Mouse (Mus musculus) midbrain, embryonic 14.5 days (tissue): ENCODE data around the gene Pck1. TPM values are rescaled to one million over a fixed set of nuclear protein-coding genes. Genes with fewer than 3 reads are reported as not detected.

Source experiments
- ATAC-seq: fragments of 200-750 bp; cut with Nextera tagmentation; 2 replicates; pipeline ENCODE4 v1.8.0; 2017; ENCODE audit warnings: moderate number of reproducible peaks, moderate library complexity; ENCODE audit not compliant: low FRiP score, low TSS enrichment
- DNase-seq: peaks from one replicate; pipeline ENCODE4 v3.0.0-alpha.2; 2015
- H3K27ac ChIP-seq: fragments of 300-500 bp; sonication (generic); replicated peaks from 2 replicates; pipeline ENCODE4 v1.5.1; 2014; ENCODE audit warnings: mild to moderate bottlenecking, low read depth, low read length, moderate library complexity
- H3K27me3 ChIP-seq: fragments of 300-500 bp; sonication (generic); 2 replicates; pipeline ENCODE4 v1.6.1; 2014; ENCODE audit warnings: low read length, control low read depth, mixed read lengths; ENCODE audit not compliant: control insufficient read depth, insufficient read depth
- H3K36me3 ChIP-seq: fragments of 300-500 bp; sonication (generic); 2 replicates; pipeline ENCODE4 v1.6.1; 2014; ENCODE audit warnings: low read length, control low read depth; ENCODE audit not compliant: control insufficient read depth, insufficient read depth
- H3K4me1 ChIP-seq: fragments of 300-500 bp; sonication (generic); 2 replicates; pipeline ENCODE4 v1.6.1; 2014; ENCODE audit warnings: mild to moderate bottlenecking, antibody characterized with exemption, low read length, control low read depth; ENCODE audit not compliant: control insufficient read depth, insufficient read depth
- H3K4me2 ChIP-seq: fragments of 300-500 bp; sonication (generic); 2 replicates; pipeline ENCODE4 v1.6.1; 2014; ENCODE audit warnings: mild to moderate bottlenecking, low read length, moderate library complexity
- H3K4me3 ChIP-seq: fragments of 300-500 bp; sonication (generic); replicated peaks from 2 replicates; pipeline ENCODE4 v1.5.1; 2014; ENCODE audit warnings: low read depth, low read length
- H3K9ac ChIP-seq: fragments of 300-500 bp; sonication (generic); replicated peaks from 2 replicates; pipeline ENCODE4 v1.6.1; 2014; ENCODE audit warnings: mild to moderate bottlenecking, low read length, moderate library complexity
- H3K9me3 ChIP-seq: fragments of 300-500 bp; sonication (generic); 2 replicates; pipeline ENCODE4 v1.6.1; 2016; ENCODE audit warnings: low read length, control low read depth, mixed read lengths; ENCODE audit not compliant: control insufficient read depth
- WGBS: fragments of 180-500 bp; shearing (Covaris S2); extraction: QIAGEN DNeasy Blood & Tissue Kit; methylation state at CpG from one replicate; pipeline ENCODE4 v1.1.7; 2014; 5-methylcytosine and 5-hydroxymethylcytosine counted together
- polyA plus RNA-seq: library from polyadenylated mRNA; unstranded; fragments of >200 nt; fragmentation: Nextera tagmentation; extraction: Ambion mirVana; gene quantifications from 2 replicates; pipeline ENCODE4 v1.2.1, GENCODE M21; 2014

The Pck1 gene
- polyA plus RNA-seq, 1 experiment from 2014 or later, result not detected

GRCm38 (mm10) chr2:173155907-173156306, 3.1 kb downstream of the Pck1 start:
- whole genome bisulfite sequencing, result 93% methylated on average over 10 of the region's 10 CpGs
- H3K9me3 ChIP-seq, result no peaks in the 10 kb centered on the region
- DNase-seq, result no peak
- H3K4me2 ChIP-seq, result no peak overlapping the region
- no peak overlapping the region for H3K4me3 ChIP-seq
- no peaks in the 10 kb centered on the region for H3K27me3 ChIP-seq
- no peak overlapping the region for H3K9ac ChIP-seq
- no peaks in the 10 kb centered on the region for H3K36me3 ChIP-seq
- ATAC-seq, result no peak
- no peaks in the 10 kb centered on the region for H3K4me1 ChIP-seq
- H3K27ac ChIP-seq, result no peak overlapping the region

- H3K4me2 ChIP-seq, result no peak overlapping the region
These were observed 4.1 kb downstream of the Pck1 start for GRCm38 (mm10) chr2:173156923-173157322.

GRCm38 (mm10) chr2:173157376-173157775, 4.5 kb downstream of the Pck1 start:
- WGBS, result 65% methylated on average over 4 of the region's 4 CpGs
- H3K27me3 ChIP-seq, result no peaks in the 10 kb centered on the region
- H3K4me1 ChIP-seq, result no peaks in the 10 kb centered on the region
- H3K9me3 ChIP-seq, result no peaks in the 10 kb centered on the region
- no peak overlapping the region for H3K27ac ChIP-seq
- H3K36me3 ChIP-seq, result no peaks in the 10 kb centered on the region
- DNase-seq (no peak), ATAC-seq (no peak)
- H3K9ac ChIP-seq, result no peak overlapping the region
- no peak overlapping the region for H3K4me3 ChIP-seq
- no peak overlapping the region for H3K4me2 ChIP-seq

More at GRCm38 (mm10) chr2:173156923-173157322, 4.1 kb downstream of the Pck1 start:
- ATAC-seq (no peak), DNase-seq (no peak)
- Histone ChIP-seq H3K36me3 (no peaks in the 10 kb centered on the region), H3K9ac (no peak overlapping the region), H3K4me1 (no peaks in the 10 kb centered on the region), H3K27me3 (no peaks in the 10 kb centered on the region), H3K4me3 (no peak overlapping the region), H3K27ac (no peak overlapping the region), H3K9me3 (no peaks in the 10 kb centered on the region)
- 92% methylated on average over 13 of the region's 13 CpGs for WGBS

DNA sequence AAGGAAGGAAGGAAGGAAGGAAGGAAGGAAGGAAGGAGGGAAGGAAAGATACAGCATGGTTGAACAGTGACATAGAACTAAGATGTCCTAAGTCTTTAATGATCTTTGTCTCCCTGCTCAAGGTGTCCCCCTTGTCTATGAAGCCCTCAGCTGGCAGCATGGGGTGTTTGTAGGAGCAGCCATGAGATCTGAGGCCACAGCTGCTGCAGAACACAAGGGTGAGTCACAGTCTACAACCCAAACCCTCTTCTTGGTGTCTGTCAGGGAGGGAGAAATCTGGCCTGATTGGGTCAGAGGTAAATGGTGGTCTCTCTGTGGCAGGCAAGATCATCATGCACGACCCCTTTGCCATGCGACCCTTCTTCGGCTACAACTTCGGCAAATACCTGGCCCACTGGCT, 5.0 kb downstream of the Pck1 start:
- no peak overlapping the region for H3K9ac ChIP-seq
- H3K4me2 ChIP-seq, result no peak overlapping the region
- no peak overlapping the region for H3K27ac ChIP-seq
- H3K36me3 ChIP-seq, result no peaks in the 10 kb centered on the region
- no peak for ATAC-seq
- no peak for DNase-seq
- WGBS, result 100% methylated on average over 4 of the region's 4 CpGs
- no peaks in the 10 kb centered on the region for H3K4me1 ChIP-seq
- no peaks in the 10 kb centered on the region for H3K27me3 ChIP-seq
- H3K4me3 ChIP-seq, result no peak overlapping the region
- no peaks in the 10 kb centered on the region for H3K9me3 ChIP-seq

DNA sequence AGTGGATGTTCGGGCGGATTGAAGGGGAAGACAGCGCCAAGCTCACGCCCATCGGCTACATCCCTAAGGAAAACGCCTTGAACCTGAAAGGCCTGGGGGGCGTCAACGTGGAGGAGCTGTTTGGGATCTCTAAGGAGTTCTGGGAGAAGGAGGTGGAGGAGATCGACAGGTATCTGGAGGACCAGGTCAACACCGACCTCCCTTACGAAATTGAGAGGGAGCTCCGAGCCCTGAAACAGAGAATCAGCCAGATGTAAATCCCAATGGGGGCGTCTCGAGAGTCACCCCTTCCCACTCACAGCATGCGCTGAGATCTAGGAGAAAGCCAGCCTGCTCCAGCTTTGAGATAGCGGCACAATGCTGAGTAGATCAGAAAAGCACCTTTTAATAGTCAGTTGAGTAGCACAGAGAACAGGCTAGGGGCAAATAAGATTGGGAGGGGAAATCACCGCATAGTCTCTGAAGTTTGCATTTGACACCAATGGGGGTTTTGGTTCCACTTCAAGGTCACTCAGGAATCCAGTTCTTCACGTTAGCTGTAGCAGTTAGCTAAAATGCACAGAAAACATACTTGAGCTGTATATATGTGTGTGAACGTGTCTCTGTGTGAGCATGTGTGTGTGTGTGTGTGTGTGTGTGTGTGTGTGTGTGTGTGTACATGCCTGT, 5.7 kb downstream of the Pck1 start:
- H3K27me3 ChIP-seq, result no peaks in the 10 kb centered on the region
- H3K4me3 ChIP-seq, result no peak overlapping the region
- 91% methylated on average over 19 of the region's 19 CpGs for WGBS
- H3K9me3 ChIP-seq, result no peaks in the 10 kb centered on the region
- no peaks in the 10 kb centered on the region for H3K4me1 ChIP-seq
- ATAC-seq (no peak), DNase-seq (no peak)
- H3K9ac ChIP-seq, result no peak overlapping the region
- no peak overlapping the region for H3K27ac ChIP-seq
- no peak overlapping the region for H3K4me2 ChIP-seq
- no peaks in the 10 kb centered on the region for H3K36me3 ChIP-seq

DNA sequence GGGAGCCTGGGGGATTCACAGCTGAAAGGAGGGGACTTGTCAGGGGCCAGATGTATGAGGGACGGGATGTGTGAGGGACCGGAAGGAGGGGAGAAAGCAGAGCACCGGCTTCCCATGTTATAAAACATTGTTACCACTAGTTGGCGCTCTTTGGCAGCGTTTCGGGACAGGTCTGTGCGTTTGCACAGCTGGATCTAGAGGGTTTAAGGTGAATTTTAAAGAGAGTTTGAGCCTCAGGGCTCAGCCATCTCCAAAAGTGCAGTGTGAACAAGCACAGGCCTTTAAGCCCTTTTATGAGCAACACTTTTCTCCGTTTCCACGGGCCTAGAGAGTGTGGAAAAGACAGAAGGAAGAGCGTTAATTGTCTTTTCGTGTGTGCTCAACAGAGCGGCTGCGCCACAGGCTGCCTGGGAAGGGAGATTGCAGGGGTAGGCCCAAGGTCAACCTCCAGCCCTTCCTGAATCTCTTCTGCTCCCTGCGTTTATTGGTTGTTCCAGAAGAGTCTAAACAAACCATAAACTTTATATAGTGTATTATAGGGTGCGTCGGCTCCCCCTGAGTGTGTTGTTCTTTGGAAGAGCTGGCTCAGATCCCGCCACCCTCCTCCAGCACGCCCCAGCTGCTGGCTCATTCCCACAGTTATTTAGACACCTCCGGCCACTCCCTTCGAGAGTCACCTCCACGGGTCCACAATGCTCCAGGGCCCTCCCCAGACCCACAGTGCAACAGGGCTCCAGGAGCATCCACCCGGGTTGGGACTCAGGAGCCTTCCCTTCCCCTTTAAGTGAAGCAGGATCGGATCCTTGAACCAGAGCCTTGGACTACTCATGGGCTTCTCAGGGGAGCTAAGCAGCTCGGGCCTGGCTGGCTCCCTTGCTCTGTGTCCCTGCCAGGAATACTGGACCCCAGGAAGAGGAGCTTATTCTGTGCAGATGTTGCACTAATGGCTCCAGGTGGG, 6.8 kb downstream of the Pck1 start:
- Histone ChIP-seq H3K27ac (no peak overlapping the region), H3K4me2 (0 out of 2 replicates have a peak overlapping the region, but pooled peaks have one; percentile 16), H3K9me3 (no peaks in the 10 kb centered on the region), H3K9ac (no peak overlapping the region), H3K36me3 (no peaks in the 10 kb centered on the region), H3K4me3 (no peak overlapping the region), H3K4me1 (no peaks in the 10 kb centered on the region), H3K27me3 (no peaks in the 10 kb centered on the region)
- WGBS, result 56% methylated on average over 24 of the region's 24 CpGs
- ATAC-seq, result no peak
- peak; percentile 85 for DNase-seq

DNA sequence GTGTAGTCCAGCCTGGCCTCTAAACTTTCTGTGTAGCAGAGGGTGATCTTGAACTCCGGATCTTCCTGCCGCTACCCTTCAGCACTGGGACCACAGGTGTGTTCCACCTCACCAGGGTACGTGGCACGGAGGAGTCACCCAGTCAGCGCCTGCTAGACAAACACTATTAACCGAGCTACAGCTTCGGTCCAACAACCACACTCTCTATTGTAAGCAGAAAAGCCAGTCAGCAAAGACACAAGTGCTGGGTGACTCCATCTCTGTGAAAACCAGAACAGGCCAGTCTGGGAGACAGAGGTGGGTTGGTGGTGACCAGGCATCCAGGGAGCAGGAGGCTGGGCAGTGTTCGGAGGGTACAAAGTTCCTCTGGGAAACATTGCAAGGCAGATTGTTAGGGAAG, 10.5 kb downstream of the Pck1 start:
- no peaks in the 10 kb centered on the region for H3K4me1 ChIP-seq
- no peak overlapping the region for H3K9ac ChIP-seq
- 84% methylated on average over 8 of the region's 8 CpGs for WGBS
- no peaks in the 10 kb centered on the region for H3K36me3 ChIP-seq
- no peak for DNase-seq
- ATAC-seq, result no peak
- no peaks in the 10 kb centered on the region for H3K27me3 ChIP-seq
- no peak overlapping the region for H3K4me2 ChIP-seq
- H3K4me3 ChIP-seq, result no peak overlapping the region
- H3K27ac ChIP-seq, result no peak overlapping the region
- no peaks in the 10 kb centered on the region for H3K9me3 ChIP-seq

DNA sequence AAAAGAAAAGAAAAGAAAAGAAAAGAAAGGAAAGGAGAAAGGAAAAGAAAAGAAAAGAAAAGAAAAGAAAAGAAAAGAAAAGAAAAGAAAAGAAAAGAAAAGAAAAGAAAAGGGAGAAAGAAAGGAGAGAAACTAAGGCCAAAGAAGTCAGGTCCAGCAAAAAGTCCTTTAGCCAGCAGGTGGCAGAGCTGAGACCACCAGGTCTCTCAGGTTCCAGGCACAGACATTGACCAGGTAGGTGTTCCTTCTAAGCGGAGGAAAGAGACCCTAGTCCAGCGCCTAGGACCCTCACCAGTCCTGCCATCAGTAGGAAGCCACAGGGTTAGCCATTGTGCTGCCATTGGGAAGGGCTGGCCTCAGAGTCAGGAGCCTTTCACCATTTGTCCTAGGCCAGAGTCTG, 11.5 kb downstream of the Pck1 start:
- Histone ChIP-seq H3K4me3 (no peak overlapping the region), H3K9me3 (no peaks in the 10 kb centered on the region), H3K27ac (no peak overlapping the region), H3K27me3 (no peaks in the 10 kb centered on the region), H3K4me2 (no peak overlapping the region), H3K36me3 (no peaks in the 10 kb centered on the region), H3K4me1 (no peaks in the 10 kb centered on the region), H3K9ac (no peak overlapping the region)
- no peak for ATAC-seq
- WGBS, result 53% methylated on average over 2 of the region's 2 CpGs
- peak; percentile 58 for DNase-seq
